Mouse (Mus musculus): ENCODE data around the gene Skida1. TPM values are rescaled to one million over a fixed set of nuclear protein-coding genes. Genes with fewer than 3 reads are reported as not detected.

Skida1 gene
- polyA plus RNA-seq, 1 experiment from 2014 or later: 2.4 TPM

DNA sequence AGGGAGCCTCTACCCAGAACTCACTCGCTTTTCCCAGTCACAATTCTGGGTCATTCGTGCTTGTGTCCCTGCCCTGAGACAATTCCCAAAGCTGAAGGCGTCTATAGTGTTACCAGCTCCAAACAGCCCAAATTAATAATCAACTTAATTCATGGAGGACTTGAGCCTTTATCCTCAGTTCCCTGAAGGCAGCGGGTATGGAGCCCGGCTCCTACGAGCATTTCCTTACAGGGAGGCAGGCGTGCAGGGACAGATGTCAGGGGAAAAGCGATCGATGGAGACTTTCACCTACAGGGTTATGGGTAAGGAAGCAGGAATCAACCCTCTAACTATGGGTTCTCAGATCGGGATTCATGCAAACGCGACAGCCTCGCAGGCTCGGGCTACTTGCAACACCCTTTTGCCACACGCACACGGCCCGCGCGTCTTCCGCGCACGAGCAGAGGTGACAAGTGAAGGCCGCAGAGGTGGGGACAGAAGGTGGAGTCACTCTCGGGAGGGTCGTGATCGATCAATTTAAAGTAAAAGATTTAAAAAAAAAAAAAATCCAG is 17.5 kb downstream of the Skida1 start:
- Histone ChIP-seq H3K4me3 (ENCODE audit: low read depth, low read length) (peak overlapping the region; percentile 46), H3K4me1 (replicated peaks; ENCODE audit: control insufficient read depth, insufficient read depth, low read length) (peaks cover 18% of the 10 kb centered on the region), H3K36me3 (ENCODE audit: control insufficient read depth, insufficient read depth, low read length) (no peaks in the 10 kb centered on the region), H3K27me3 (replicated peaks; ENCODE audit: control insufficient read depth, insufficient read depth, low read length) (peaks cover 42% of the 10 kb centered on the region), H3K9ac (ENCODE audit: low read depth, low read length) (peak overlapping the region; percentile 60), H3K9me3 (ENCODE audit: control insufficient read depth, low read length) (no peaks in the 10 kb centered on the region), H3K4me2 (peak overlapping the region; percentile 82), H3K27ac (ENCODE audit: low read depth, low read length) (no peak overlapping the region)
- DNase-seq (ENCODE audit: low spot score) (peak; percentile 68), ATAC-seq (replicated peaks; ENCODE audit: low FRiP score) (no peak)
- 6% methylated on average over 26 of the region's 26 CpGs for WGBS

DNA sequence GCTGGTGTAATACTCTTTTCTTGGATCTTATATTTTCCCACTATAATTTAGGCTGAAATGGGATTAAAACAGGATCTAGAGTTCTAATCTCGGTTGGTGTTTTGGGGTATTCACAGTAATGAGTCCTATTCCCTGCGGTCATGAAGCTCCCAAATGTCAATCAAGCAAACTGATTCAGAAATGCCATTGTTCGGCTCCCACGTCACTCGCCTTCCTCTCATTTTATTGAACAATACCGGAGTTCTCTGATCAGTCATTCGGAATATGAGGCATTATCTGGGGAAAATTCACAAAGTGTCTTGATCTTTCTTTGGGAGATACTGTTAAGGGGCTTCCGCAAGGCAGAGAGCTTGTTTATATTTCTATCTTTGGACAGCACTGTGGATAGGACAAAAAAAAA is 18.3 kb downstream of the Skida1 start:
- no peaks in the 10 kb centered on the region for H3K9me3 ChIP-seq (ENCODE audit: control insufficient read depth, low read length)
- no peaks in the 10 kb centered on the region for H3K36me3 ChIP-seq (ENCODE audit: control insufficient read depth, insufficient read depth, low read length)
- peaks cover 18% of the 10 kb centered on the region for H3K4me1 ChIP-seq (replicated peaks; ENCODE audit: control insufficient read depth, insufficient read depth, low read length)
- WGBS: 60% methylated on average over 8 of the region's 8 CpGs
- peaks cover 42% of the 10 kb centered on the region for H3K27me3 ChIP-seq (replicated peaks; ENCODE audit: control insufficient read depth, insufficient read depth, low read length)
- DNase-seq (ENCODE audit: low spot score) (no peak), ATAC-seq (replicated peaks; ENCODE audit: low FRiP score) (no peak)
- H3K4me3 ChIP-seq (ENCODE audit: low read depth, low read length): no peak overlapping the region
- no peak overlapping the region for H3K27ac ChIP-seq (ENCODE audit: low read depth, low read length)
- peak overlapping the region; percentile 82 for H3K4me2 ChIP-seq
- H3K9ac ChIP-seq (ENCODE audit: low read depth, low read length): no peak overlapping the region

DNA sequence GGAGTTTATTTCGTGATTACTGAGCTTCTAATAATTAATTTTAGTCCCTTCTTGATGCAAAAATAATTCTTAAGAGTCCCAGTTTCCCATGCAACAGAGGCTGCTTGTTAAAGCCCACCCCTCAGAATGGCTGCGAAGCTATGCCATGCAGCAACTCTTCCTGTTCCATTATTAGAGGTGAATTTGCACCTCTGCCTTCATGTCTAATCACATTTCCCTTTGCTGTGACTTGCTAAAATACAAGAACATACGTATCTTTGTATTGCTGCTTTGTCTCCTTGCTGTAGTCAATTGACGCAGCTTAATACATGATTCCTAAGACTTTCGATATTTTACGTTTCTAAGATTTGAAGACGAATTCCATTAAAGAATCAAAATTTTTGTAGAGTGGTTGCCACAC is 19.2 kb downstream of the Skida1 start:
- Histone ChIP-seq H3K27ac (ENCODE audit: low read depth, low read length) (no peak overlapping the region), H3K4me1 (replicated peaks; ENCODE audit: control insufficient read depth, insufficient read depth, low read length) (peaks cover 18% of the 10 kb centered on the region), H3K4me3 (ENCODE audit: low read depth, low read length) (no peak overlapping the region), H3K27me3 (replicated peaks; ENCODE audit: control insufficient read depth, insufficient read depth, low read length) (peaks cover 42% of the 10 kb centered on the region), H3K9me3 (ENCODE audit: control insufficient read depth, low read length) (no peaks in the 10 kb centered on the region), H3K4me2 (no peak overlapping the region), H3K9ac (ENCODE audit: low read depth, low read length) (no peak overlapping the region), H3K36me3 (ENCODE audit: control insufficient read depth, insufficient read depth, low read length) (no peaks in the 10 kb centered on the region)
- WGBS: 78% methylated on average over 7 of the region's 7 CpGs
- ATAC-seq (replicated peaks; ENCODE audit: low FRiP score) (no peak), DNase-seq (ENCODE audit: low spot score) (no peak)

DNA sequence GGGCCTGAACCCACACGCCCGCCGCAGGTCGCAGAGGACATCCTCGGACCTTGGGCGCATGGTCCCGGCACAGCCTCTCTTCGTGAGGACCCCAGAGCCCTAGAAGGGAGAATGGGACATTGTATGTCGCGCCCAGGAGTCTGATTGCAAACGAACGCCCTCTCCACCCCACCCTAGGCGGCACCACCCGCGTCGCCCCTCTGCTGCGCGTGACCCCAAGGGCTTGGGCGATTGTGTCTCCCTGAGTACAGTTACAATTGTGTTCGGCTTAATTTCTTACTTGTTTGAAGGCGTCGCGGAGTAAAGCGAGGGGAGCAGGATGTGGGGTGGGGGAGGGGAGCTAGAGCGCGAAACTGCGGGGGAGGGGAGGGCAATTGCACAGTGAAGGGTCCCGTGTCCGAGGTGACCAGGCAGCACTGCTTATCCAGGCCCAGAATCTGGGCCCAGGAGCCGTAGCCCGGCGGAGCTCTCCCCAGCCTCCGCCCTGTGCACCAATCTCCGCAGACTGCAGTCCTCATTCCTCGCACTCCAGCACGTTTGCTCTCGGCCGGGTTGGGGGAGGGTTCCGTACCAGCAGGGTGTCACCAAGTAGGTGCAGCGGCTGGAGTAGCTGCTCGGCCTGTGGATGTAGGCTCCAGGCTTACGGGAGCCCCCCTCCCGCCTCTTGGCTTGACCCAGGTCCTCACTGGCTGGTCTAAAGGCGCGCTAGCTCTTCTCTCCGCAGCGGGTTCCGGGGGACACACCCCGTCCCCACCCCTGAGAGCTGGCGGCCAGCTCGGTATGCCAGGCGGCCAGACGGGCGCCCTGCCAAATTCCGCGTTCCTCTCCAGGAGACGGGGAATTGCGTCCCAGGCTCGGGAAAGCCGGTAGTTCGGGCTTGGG is 20.5 kb downstream of the Skida1 start:
- H3K4me2 ChIP-seq: peak overlapping the region; percentile 94
- ATAC-seq (replicated peaks; ENCODE audit: low FRiP score) (peak; percentile 55), DNase-seq (ENCODE audit: low spot score) (peak; percentile 85)
- peaks cover 18% of the 10 kb centered on the region for H3K4me1 ChIP-seq (replicated peaks; ENCODE audit: control insufficient read depth, insufficient read depth, low read length)
- peak overlapping the region; percentile 95 for H3K27ac ChIP-seq (ENCODE audit: low read depth, low read length)
- no peaks in the 10 kb centered on the region for H3K36me3 ChIP-seq (ENCODE audit: control insufficient read depth, insufficient read depth, low read length)
- WGBS: under 1% methylated on average over 59 of the region's 61 CpGs
- H3K9ac ChIP-seq (ENCODE audit: low read depth, low read length): peak overlapping the region; percentile 82
- peak overlapping the region; percentile 68 for H3K4me3 ChIP-seq (ENCODE audit: low read depth, low read length)
- H3K27me3 ChIP-seq (replicated peaks; ENCODE audit: control insufficient read depth, insufficient read depth, low read length): peaks cover 36% of the 10 kb centered on the region
- no peaks in the 10 kb centered on the region for H3K9me3 ChIP-seq (ENCODE audit: control insufficient read depth, low read length)

DNA sequence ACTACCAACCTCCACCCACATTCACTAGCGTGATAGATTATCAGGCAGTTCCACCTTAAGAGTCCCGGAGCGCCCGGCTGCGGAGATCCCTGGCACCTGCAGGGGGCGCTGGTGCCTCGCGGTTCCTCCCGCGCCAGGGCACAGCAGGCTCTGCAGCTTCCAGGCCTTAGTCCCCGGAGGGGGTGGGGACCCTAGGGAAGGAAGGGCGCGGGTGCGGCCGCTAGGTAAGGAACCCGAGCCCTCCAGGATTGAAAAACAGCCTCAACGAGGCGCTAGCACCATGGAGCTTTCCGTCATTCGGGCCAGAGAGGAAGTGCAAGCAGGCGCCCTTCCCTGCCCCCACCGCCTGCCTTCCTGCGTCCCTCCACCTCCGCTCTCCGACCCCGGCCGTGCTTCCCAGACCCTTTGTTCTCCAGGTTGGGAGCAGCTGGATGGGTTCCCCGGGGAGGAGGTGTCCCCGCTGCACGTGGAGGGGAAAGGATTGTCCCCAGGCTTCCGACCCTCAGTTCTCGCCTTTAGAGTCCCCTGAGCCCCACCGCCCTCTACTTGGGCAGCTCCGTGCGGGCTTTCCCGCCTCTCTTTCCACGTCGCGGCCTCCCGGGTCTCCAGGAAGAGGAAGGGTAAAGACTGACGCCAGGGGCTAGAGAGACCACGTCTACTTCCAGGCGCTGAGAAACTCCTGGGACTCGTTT is 21.3 kb downstream of the Skida1 start:
- ATAC-seq (replicated peaks; ENCODE audit: low FRiP score) (peak; percentile 84), DNase-seq (ENCODE audit: low spot score) (peak; percentile 94)
- Histone ChIP-seq H3K36me3 (ENCODE audit: control insufficient read depth, insufficient read depth, low read length) (no peaks in the 10 kb centered on the region), H3K9ac (ENCODE audit: low read depth, low read length) (peak overlapping the region; percentile 82), H3K4me1 (replicated peaks; ENCODE audit: control insufficient read depth, insufficient read depth, low read length) (peaks cover 17% of the 10 kb centered on the region), H3K4me3 (ENCODE audit: low read depth, low read length) (peak overlapping the region; percentile 68), H3K27ac (ENCODE audit: low read depth, low read length) (peak overlapping the region; percentile 95), H3K27me3 (replicated peaks; ENCODE audit: control insufficient read depth, insufficient read depth, low read length) (peaks cover 29% of the 10 kb centered on the region), H3K4me2 (peak overlapping the region; percentile 94), H3K9me3 (ENCODE audit: control insufficient read depth, low read length) (no peaks in the 10 kb centered on the region)
- under 1% methylated on average over 44 of the region's 44 CpGs for WGBS

DNA sequence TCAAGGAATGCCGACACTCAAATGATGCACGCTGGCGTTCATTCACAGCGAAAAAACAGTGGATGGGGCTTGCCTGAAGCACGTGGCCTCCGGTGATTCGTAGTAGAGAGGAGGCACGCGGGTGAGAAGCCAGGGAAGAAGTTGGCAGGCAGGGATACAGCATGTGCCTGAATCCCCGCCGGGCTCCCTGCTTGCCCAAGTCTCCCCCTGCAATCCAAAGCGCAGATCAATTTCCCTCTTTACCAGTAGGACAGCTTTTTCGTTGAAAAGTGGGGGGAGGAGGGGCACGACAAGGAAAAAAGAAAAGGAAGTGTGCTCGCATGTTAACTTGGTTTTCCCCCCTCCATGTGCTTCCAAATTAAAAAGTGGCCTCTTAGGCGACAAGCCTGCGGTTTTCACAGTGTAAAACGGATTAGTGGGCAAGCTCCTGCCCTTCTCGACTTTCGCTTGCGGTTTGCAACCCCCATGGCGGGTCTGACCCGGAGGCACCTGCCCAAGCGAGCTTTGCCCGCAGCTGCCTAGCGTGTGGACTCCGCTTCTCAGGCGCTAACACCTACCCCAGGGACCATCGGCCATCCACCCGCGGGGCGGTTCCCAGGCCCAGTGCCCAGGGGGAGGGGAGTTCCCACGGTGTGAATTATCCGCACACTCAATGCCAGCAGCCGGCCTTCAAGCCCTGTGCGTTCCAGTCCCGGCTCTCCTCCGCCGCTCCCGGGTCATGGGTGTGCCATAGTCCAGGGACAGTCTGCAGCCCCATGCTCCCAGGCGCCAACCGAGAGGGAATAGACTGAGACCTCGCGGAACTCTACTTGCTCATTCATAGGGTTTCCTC is 22.5 kb downstream of the Skida1 start:
- H3K4me2 ChIP-seq: peak overlapping the region; percentile 94
- H3K4me3 ChIP-seq (ENCODE audit: low read depth, low read length): peak overlapping the region; percentile 68
- DNase-seq (ENCODE audit: low spot score): peak; percentile 79
- peaks cover 6% of the 10 kb centered on the region for H3K4me1 ChIP-seq (replicated peaks; ENCODE audit: control insufficient read depth, insufficient read depth, low read length)
- no peak overlapping the region for H3K27ac ChIP-seq (ENCODE audit: low read depth, low read length)
- peak overlapping the region; percentile 66 for H3K9ac ChIP-seq (ENCODE audit: low read depth, low read length)
- WGBS: under 1% methylated on average over 44 of the region's 44 CpGs
- ATAC-seq (replicated peaks; ENCODE audit: low FRiP score): peak; percentile 24; the same call in 1 of the 2 replicates
- peaks cover 18% of the 10 kb centered on the region for H3K27me3 ChIP-seq (replicated peaks; ENCODE audit: control insufficient read depth, insufficient read depth, low read length)
- H3K9me3 ChIP-seq (ENCODE audit: control insufficient read depth, low read length): no peaks in the 10 kb centered on the region
- no peaks in the 10 kb centered on the region for H3K36me3 ChIP-seq (ENCODE audit: control insufficient read depth, insufficient read depth, low read length)

DNA sequence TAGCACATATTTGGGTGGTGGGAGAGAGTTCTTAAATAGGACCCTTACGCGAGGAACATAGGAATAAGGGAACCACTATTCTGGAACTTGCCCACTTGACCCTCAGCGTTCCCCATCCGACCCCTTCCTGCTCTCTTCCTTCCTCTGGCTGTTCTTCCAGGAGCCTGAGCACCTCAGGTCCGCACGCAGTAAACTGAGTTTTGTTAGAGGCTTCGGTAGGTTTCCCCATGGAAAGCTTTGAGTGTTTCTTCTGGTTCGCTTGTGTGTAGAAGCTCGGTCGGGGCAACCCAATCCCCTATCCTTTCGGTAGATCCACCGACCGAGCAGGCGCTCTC is 23.1 kb downstream of the Skida1 start:
- H3K9me3 ChIP-seq (ENCODE audit: control insufficient read depth, low read length): no peaks in the 10 kb centered on the region
- peak overlapping the region; percentile 66 for H3K9ac ChIP-seq (ENCODE audit: low read depth, low read length)
- peaks cover 14% of the 10 kb centered on the region for H3K27me3 ChIP-seq (replicated peaks; ENCODE audit: control insufficient read depth, insufficient read depth, low read length)
- no peak for DNase-seq (ENCODE audit: low spot score)
- no peaks in the 10 kb centered on the region for H3K36me3 ChIP-seq (ENCODE audit: control insufficient read depth, insufficient read depth, low read length)
- H3K4me2 ChIP-seq: peak overlapping the region; percentile 94
- H3K27ac ChIP-seq (ENCODE audit: low read depth, low read length): no peak overlapping the region
- peak overlapping the region; percentile 68 for H3K4me3 ChIP-seq (ENCODE audit: low read depth, low read length)
- peaks cover 4% of the 10 kb centered on the region for H3K4me1 ChIP-seq (replicated peaks; ENCODE audit: control insufficient read depth, insufficient read depth, low read length)
- no peak for ATAC-seq (replicated peaks; ENCODE audit: low FRiP score)
- WGBS: 3% methylated on average over 14 of the region's 14 CpGs

DNA sequence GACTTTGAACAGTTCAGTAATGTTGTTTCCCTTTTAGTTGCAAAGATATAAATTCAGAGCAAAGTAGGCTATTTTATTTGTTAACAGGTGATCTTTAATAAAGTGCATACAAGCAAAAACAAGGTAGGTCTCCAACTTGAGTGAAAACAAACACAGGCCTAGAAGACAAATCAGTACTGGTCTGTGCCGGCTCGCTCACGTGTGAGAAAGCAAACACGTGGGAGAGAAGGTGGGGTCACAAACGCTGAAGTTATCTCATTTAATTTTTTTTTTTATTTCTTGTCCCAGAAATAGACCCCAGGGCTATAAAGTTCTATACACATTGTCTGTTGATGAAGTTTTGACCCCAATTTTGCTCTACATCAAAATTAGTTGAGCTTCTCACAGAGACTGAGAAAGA is 23.7 kb downstream of the Skida1 start:
- no peaks in the 10 kb centered on the region for H3K36me3 ChIP-seq (ENCODE audit: control insufficient read depth, insufficient read depth, low read length)
- peak overlapping the region; percentile 94 for H3K4me2 ChIP-seq
- no peak overlapping the region for H3K4me3 ChIP-seq (ENCODE audit: low read depth, low read length)
- no peaks in the 10 kb centered on the region for H3K9me3 ChIP-seq (ENCODE audit: control insufficient read depth, low read length)
- WGBS: 53% methylated on average over 5 of the region's 5 CpGs
- H3K27me3 ChIP-seq (replicated peaks; ENCODE audit: control insufficient read depth, insufficient read depth, low read length): peaks cover 10% of the 10 kb centered on the region
- H3K27ac ChIP-seq (ENCODE audit: low read depth, low read length): no peak overlapping the region
- DNase-seq (ENCODE audit: low spot score): no peak
- peaks cover 4% of the 10 kb centered on the region for H3K4me1 ChIP-seq (replicated peaks; ENCODE audit: control insufficient read depth, insufficient read depth, low read length)
- ATAC-seq (replicated peaks; ENCODE audit: low FRiP score): no peak
- H3K9ac ChIP-seq (ENCODE audit: low read depth, low read length): no peak overlapping the region
